Mouse (Mus musculus) skeletal muscle tissue, adult 2 months (tissue): ENCODE measurements around the gene Hsf4.
A peak's percentile ranks its signal among the peaks of the same experiment; 100 is the strongest.
"Not testable (repeated sequence)": the region's sequence is repeated elsewhere in the genome, so short reads cannot be mapped to it uniquely, and the experiment has no call there.

Experiments
- DNase-seq: peaks from one replicate; pipeline ENCODE4 v3.0.0-alpha.2; 2012; ENCODE audit warnings: low read depth, low spot score

The Hsf4 gene

DNA sequence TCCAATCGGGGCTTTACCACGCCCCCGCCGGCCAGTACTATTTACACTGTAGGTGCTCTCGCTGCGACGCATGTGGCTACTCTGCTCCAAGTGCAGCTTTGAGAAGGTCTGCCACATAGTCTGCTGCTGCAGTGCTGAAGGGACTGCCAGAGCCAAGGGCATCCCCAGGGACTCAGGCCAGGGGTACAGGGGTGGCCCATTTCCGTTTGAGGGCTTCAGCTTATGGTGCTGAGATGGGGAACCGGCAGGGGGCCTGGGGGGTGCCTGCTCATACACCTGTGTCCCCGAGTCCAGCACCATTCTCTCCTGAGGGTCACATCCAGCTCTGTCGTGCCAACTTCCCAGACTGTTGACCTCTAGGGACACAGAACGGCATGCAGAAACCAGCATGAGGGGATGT is 15.9 kb downstream of the Hsf4 start:
- no peak for DNase-seq

- no peak for DNase-seq
Measured at GRCm38 (mm10) chr8:105286907-105287306, 17.3 kb downstream of the Hsf4 start.

GRCm38 (mm10) chr8:105288231-105288630 is 18.6 kb downstream of the Hsf4 start:
- DNase-seq, result no peak

DNA sequence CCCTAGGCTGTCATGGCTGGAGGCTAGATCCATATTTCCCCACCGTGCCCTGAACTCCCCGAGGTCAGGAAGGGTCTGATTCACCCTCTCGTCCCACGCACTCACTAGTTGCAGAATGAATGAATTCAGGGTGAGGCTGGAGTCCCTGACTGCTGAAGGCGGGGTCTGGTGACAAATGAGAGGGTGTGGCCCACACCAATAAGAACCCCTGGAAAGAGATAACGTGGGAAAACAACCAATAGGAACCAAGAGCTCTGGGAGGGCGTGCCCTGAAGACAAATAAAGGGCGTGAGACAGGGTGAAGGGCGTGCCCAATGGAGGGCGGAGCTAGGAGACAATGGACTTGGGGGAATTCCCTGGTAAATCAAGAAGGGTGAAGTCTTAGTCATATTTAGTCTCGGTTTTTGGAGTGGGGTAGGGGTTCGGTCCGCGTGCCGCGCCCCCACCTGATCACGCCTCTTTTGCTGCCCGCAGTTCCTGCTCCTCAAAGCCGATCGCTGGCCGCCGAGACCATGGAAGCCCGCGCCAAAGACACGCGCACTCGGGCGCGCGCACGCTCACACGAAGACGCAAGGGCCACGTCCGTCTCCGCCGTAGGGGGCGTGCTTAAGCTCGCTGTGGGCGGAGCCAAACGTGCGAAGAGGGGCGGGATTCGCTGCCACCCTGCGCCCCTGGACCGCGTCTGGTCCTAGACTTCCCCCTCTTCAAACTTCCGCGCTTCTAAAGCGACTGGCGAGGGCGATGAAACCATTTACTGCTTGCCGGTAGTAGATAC is 19.5 kb downstream of the Hsf4 start:
- peak; percentile 83 for DNase-seq

GRCm38 (mm10) chr8:105289805-105290460 is 20.3 kb downstream of the Hsf4 start, which contains the start of gene 4931428F04Rik:
TSS of gene 4931428F04Rik (minus strand) at chr8:105289864.
- DNase-seq, result no peak

- DNase-seq, result peak; percentile 63
Measured at GRCm38 (mm10) chr8:105290554-105291314, 21.1 kb downstream of the Hsf4 start.

- DNase-seq, result not testable (repeated sequence)
Measured at GRCm38 (mm10) chr8:105291364-105291763, 21.8 kb downstream of the Hsf4 start.

GRCm38 (mm10) chr8:105291802-105292201 is 22.2 kb downstream of the Hsf4 start:
- DNase-seq, result not testable (repeated sequence)

DNA sequence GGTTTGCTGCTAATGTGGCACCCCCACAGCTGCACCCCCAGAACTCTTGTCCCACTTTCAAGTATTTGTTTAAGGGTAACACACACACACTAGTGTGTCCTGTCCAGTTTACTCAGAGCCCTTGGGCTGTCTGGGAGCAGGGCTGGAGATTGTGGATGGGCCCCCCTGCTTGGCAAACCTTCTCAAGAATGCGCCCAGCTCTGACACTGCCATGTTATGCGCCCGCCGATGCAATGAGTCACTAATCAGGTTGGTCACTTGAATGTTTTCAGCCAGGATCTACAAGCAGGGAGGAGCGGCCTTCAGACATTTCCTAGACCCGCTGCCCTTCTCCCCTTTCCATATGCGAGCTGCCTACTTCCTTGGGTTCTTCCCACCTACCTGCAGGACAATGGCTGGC is 22.9 kb downstream of the Hsf4 start:
- no peak for DNase-seq

- no peak for DNase-seq
Measured at GRCm38 (mm10) chr8:105293405-105293804, 23.8 kb downstream of the Hsf4 start.

DNA sequence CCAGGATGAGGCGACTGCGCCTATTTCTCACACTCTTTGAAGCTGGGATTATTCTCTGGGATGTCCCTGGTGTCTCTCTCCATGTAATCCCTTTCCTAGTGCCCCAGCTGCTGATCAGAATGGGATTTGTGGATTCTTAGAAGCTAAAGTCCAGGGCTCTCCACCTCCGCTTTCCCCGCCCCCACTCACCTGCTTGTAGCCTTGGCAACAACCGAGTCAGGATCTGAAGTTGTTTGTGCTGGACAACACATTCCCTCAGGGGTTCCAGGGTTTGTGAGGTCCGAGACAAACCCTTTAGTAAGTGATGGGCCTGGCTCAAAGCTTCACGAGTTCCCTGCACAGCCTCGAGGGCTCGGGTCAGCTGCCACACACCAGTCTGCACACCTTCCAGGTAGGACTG is 25.2 kb downstream of the Hsf4 start:
- no peak for DNase-seq

GRCm38 (mm10) chr8:105295256-105295655 is 25.7 kb downstream of the Hsf4 start:
- no peak for DNase-seq

DNA sequence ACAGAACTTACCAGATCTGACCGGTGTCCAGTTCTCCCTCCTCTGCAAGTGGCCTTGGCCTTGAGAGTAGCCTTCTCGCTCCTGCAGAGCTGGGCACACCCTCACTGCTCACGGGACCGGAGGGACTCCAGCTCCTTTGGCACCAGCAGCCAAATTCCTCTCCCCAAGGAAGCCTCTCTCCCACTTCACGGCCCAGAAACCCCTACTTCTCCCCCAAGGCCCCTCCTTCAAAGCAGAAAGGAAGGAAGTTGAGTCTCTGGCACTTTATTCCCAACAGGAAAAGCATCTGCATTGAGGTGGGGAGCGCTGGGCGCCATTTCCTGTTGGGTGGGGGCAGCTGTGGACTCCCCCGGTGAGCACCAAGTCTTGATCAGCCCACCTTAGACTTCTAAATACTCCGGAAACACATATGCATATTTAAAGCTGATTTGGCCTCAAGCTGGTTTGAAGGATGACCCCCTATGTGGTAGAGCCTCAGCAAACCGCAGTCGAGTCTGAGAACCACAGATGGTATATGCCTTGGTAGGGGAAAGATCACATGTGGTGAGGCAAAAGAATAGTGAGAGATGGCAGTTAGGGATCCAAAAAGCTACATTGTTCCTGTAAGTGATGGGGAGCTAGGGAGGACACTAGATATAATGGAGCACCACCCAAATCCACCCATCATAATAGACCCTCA is 26.4 kb downstream of the Hsf4 start, which contains the start of gene Exoc3l:
Exoc3l (minus strand) TSS at position 207 of the 679 bp plus-strand sequence.
- no peak for DNase-seq

GRCm38 (mm10) chr8:105297511-105298192 is 28.1 kb downstream of the Hsf4 start, which contains the start of gene E2f4:
TSS of gene E2f4 (plus strand) at chr8:105297663.
- DNase-seq, result peak; percentile 89

DNA sequence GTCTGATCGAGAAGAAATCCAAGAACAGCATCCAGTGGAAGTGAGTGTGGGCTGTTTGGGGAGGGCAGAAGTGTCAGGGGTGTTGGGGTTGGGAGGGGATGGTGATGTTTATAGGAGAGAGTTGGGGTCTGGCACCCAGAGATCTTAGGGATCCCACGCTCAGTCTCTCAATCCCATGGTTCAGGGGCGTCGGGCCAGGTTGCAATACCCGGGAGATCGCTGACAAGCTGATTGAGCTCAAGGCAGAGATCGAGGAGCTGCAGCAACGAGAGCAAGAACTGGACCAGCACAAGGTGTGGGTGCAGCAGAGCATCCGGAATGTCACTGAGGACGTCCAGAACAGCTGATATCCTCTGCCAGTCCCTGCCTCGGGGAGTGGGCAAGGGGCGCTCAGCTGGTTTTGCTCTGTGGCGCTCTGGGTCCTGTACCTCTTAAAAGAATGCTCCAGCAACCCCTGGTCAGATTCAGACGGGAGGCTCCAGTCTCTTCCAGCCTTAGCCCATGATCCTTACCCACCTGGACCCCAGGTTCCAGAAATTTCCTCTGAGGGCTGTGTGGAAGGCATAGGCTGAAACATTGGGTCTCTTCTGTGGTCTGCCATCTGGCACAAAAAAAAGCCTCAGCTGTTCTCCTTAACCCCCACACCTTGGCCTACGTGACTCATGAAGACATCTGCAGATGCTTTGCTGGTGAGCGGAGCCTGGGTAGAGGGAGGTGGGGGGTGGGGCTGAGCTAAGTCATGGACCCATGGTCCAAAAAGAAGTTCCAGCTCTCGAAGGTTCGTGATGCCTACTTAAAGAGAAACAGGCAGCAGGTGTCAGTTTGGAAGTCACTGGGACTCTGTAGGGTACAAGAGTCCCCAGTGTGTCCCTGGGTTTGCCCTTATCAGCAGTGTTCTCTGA is 29.0 kb downstream of the Hsf4 start:
- DNase-seq, result no peak

- DNase-seq, result no peak
Measured at GRCm38 (mm10) chr8:105299962-105300361, 30.4 kb downstream of the Hsf4 start.

- no peak for DNase-seq
Measured at GRCm38 (mm10) chr8:105303396-105303795, 33.8 kb downstream of the Hsf4 start.

- no peak for DNase-seq
Measured at GRCm38 (mm10) chr8:105303874-105304273, 34.3 kb downstream of the Hsf4 start.

GRCm38 (mm10) chr8:105304325-105305210 is 35.0 kb downstream of the Hsf4 start:
- DNase-seq, result peak; percentile 77
